Mouse (Mus musculus) cerebellum, adult 18-20 months (tissue): ENCODE measurements at regions not wholly inside any gene's neighbourhood (a gene's known extent, or its start where the extent isn't known, plus 50 kb on each side); places are given as distances from the start of the nearest gene placed in this dataset.

Experiments used
- DNase-seq, 2 experiments: peaks; one replicate each; pipeline ENCODE4 v3.0.0; 2021

- no peak for DNase-seq
Observed at GRCm38 (mm10) chr14:9338220-9338619, 672.2 kb upstream of the 4930452B06Rik start.

GRCm38 (mm10) chr14:9337107-9337506 lies 671.1 kb upstream of the 4930452B06Rik start:
- no peak for DNase-seq

DNA sequence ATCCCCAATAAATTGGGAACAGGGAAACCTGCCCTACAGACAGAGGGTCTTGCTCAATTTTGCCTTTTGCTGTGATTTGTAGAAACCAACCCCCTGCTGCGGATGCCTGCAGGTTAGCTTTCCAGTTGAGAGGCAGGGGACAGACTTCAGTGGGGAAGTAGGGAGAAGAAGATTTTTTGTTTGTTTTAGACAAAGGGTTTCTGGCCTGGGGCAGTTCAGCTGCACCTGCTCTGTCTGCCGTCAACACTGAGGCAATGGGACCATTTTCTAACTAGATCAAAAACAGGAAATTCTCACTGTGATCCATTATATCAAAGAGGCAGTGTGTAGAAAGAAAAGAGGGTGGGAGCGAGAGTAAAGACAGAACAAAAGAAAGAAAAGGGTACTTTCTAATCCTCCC lies 665.6 kb upstream of the 4930452B06Rik start:
- no peak for DNase-seq

DNA sequence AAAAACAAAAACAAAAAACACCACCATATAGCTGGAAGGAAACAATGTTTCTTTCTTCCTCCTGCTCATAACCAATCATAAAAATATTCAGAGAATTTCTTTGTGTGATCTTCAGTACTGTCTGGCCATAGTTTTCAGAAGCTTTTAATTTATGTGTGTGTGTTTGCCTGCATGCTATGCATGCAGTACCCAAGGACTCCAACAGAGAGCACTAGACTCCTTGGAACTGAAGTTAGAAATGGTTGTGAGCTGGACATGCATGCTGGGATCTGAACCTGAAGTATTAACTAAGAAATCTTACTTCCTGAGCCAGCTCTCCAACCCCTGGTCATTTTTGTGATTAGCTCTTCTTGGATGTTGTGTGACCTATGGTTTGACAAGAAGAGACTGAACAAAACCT lies 664.7 kb upstream of the 4930452B06Rik start:
- DNase-seq, result no peak

GRCm38 (mm10) chr14:9329839-9330485 lies 663.9 kb upstream of the 4930452B06Rik start:
- no peak for DNase-seq

GRCm38 (mm10) chr14:9327344-9327743 lies 661.3 kb upstream of the 4930452B06Rik start:
- DNase-seq, result no peak

- DNase-seq, result no peak
Observed at GRCm38 (mm10) chr14:9319842-9320241, 653.8 kb upstream of the 4930452B06Rik start.

DNA sequence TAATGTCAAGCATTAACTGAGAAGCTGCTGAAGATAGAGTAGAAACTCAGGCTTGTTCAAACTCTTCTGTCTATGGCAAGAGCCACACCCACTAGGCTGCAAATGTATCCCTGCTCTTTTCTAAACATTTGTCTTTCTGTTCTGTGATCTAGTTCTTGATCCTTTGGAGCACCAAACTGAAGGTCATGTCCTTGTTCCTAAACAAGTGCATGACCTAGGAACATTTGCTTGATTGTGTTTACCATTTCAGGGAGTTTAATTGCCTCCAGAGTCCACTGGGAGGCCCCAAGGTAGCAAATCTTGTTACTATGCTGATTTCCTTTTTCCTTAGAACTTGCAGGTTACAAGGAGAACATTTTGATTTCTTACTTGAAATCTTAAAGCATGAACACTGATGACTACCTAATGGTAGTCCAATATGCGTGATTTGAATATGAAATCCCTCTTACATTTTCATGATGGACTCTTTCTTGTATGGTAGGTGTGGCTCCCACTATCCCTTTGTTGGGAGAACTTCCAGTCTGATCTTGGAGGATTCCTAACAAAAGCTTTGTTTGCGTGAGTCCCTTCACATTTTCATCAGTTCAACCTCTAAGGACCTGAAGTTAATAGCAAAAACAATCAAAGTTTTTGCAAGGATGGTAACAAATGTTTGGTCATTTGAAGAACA lies 652.9 kb upstream of the 4930452B06Rik start:
- no peak for DNase-seq

DNA sequence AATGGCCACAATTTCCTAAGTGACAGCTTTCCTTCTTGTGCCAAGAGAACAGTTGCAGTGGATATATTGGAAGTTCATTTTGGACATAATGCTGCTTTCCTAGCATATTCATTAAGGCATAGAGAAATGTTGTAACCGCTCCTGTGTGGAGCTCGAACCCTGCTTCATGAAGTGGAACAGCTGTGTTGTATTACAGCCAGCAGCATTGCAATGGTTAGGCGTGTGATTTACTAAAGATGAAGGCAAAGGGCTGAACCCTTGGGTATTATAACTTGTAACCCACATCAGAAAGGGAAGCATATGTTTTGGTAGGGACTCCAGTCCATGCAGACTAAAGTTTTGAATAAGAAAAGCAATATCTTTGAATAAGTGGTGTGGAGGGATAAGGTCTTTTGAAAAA lies 649.2 kb upstream of the 4930452B06Rik start:
- DNase-seq, result no peak

DNA sequence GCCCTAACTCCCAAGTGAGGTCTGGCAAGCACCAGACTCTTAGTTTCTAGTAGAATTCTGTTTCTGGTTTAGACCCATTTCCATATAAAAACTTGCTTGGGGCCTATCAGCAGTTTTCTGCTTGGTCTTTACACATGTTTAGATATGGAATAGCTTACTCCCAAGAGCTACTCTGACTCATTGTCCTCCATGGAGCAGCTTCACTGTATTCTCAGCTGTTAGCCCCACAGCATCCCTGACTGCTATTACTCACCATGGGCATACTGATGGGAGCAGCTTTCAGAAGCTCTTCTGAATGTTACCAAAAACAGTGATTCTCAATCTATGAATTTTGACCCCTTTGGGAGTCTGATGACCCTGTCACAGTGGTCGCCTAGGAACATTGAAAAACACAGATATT lies 630.1 kb upstream of the 4930452B06Rik start:
- DNase-seq, result no peak

DNA sequence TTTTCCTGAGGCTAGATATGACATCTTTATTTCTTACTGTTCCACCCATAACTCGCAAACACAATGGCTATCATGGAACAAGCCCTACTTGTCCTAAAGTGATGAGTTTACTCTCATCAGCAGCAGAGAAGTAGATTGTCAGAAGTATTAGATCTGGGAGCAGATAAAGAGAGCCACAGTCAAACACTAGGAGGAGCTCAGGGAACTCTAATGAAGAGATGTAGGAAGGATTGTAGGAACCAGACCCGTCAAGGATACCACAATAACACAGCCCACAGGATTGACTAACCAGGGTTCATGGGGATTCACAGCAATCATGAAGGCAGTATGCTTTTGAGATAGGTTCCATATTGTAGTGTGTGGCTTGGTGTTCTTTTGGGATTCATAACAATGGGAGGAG lies 628.5 kb upstream of the 4930452B06Rik start:
- no peak for DNase-seq

- DNase-seq, result no peak
Observed at GRCm38 (mm10) chr14:9288103-9288502, 622.1 kb upstream of the 4930452B06Rik start.

- no peak for DNase-seq
Observed at GRCm38 (mm10) chr14:9285606-9286002, 619.6 kb upstream of the 4930452B06Rik start.

- DNase-seq, result no peak
Observed at GRCm38 (mm10) chr14:9284976-9285605, 619.1 kb upstream of the 4930452B06Rik start.

DNA sequence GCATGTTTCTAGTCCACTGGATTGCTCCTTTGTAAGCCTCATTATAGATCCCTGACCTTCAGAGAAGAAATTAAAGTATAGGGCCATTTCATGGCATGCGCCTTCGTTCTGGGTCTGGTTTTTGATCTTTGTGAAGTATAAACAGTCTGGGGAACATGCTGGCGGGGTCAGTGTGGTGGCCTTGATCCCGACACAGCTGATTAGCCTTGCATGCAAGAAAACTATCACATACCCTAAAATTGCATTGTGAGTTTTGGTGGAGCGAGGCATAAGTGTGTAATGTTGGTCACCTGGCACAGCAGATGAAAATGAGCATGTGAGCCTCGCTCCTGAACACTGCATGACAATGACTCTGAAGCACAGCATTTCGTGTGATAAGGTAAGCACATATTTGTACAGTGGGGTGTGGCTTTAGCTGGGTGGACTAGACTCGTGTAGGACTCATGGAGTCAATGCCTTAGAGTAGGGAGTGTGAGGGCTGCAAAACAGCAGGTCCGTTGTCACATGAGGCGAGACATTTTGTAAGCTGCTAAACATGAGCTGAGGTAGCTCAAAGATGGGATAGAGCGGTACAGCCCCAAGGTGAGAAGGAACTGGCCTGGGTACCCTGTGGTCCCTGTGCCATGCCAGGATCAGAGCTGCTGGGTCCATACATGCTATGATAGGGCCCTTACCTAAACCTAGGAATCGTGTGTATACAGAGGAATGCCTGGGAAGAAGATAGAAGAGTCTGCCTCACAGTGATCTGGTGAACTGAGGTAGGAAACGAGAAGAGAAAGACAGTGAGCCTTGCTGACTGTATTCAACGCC lies 601.4 kb upstream of the 4930452B06Rik start:
- no peak for DNase-seq

DNA sequence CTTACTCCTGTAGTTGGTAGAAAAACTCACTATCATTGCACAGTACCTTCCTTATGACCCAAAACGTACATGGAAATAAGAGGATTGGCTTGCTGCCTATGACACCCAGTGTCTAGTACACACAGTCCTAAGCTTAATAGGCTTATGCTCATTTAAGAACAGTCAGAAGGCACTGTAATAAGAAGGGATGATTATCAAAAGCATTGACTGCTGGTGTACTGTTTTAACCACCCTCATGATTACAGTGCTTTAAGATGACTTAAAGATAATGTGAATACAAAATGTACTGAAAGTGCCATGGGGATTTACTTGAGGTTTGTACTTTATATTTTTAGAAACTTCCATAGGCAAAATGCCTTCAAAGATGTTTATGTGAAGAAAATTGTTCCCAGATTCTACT lies 586.0 kb upstream of the 4930452B06Rik start:
- no peak for DNase-seq

DNA sequence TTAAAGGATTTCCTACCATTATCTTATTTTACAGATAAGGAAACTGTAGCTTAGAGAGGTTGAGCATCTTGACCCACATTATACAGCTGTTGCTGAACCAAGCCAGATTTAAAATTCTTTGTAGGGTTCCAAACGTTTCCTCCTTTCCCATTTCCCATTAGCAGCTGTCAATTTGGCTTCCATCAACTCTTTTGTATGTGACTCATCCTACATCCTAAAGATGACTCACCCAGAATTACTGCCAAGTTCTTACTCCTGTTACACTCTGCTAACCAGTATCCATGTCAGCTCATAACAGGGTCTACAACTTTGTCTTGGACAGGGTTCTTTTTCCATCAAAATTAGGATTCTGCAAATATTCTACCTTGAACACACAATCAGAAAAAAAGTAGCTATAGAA lies 579.2 kb upstream of the 4930452B06Rik start:
- no peak for DNase-seq

DNA sequence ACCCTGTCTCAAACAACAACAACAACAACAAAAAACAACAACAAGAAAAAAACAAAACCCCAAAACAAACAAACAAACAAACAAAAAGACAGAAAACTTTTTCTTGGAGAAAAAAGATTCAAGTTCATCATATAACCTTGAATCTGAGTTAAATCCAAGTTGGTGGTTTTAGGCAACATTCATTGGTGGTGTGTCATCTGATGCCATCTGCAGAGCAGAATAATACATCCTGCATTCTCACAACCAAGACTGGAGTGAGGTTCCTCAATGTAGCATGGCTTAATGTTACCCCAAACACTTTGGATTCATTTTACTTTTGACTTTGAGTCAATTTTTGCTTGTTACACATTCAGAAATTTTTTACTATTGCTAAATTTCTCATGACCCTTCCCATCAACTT lies 577.3 kb upstream of the 4930452B06Rik start:
- no peak for DNase-seq

GRCm38 (mm10) chr14:9242118-9242517 lies 576.1 kb upstream of the 4930452B06Rik start:
- no peak for DNase-seq

- no peak for DNase-seq
Observed at GRCm38 (mm10) chr14:9227670-9228069, 561.6 kb upstream of the 4930452B06Rik start.

GRCm38 (mm10) chr14:9200246-9200645 lies 534.2 kb upstream of the 4930452B06Rik start:
- no peak for DNase-seq

DNA sequence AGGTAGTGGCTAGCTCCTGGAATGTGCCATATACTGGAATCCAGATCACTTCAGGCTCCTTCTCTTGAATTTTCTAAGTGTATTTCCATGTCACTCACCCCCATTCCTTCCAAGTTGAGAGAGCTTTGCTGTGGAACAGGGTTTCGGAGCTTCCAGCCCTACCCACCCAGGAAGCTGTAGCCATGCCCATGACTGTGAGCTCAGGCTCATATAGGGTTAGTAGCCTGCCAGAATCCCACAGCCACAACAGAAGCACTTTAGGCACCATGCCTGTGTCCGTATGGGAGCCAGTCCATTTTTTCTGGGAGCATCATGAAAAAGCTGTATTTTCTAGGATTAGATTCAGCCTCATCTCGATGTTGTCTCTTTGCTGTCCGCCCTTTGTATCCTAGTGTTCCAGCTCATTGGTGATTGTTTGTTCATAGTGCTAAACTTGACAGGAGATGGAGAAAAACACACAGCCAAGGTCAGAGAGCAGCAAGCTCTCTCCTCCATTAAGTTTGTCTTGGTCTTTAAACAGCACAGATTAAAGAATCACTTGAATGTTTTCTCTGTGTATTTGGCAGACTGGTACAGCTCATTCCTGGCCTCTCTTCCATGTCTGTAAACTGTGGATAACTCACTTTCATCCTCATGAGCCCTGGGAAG lies 526.2 kb upstream of the 4930452B06Rik start:
- no peak for DNase-seq

GRCm38 (mm10) chr14:9191664-9192063 lies 525.6 kb upstream of the 4930452B06Rik start:
- no peak for DNase-seq
